Mouse (Mus musculus) T-helper 17 cell (primary cell): ENCODE results near the gene Gm9833.

Source experiments
- in situ Hi-C, 2 experiments: fragments of 300-600 bp; cut with MboI, MseI; formaldehyde crosslinking; loops; 1 replicate in 1 of 2; 2 replicates in 1 of 2; pipeline ENCODE4 v1.15.1; 2025; ENCODE audit warnings: high pct_unique_total_duplicates in 2 of 2

The Gm9833 gene

DNA sequence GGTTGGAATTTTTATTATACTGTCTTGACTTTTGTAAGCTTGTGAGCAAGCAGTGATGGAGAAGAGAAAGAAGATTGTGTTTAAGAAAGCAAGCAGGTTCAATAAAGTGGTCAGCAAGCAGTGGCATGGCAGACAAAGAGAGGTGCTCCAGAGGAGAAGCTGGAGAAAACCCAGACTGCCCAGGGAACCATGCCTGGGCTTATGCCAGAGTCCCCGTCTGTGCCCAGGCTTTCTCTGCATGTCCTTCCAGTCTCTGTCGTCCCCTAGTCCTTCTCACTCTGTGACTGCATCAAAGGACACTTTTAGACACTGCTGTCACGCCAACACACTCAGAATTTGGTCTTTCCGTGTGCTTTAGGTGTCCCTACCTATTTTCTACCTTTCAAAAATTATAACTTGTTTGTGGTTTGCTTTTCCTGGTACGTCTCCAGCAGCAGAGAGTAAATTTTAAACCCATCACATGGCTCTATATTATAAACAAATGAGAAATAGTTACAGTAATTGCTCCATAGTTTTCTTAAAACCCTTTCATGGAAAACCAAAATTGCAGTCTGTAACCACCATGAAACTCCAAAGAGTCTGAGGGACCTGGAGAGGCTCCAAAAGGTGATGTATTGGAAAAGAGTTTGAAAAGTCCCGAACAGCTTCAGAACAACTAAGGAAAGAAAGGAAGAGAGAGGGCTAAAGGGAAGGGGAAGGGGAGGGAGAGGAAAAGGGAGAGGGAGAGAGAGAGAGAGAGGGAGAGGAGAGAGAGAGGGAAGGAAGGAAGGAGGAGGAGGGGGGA, 34.2 kb downstream of the Gm9833 start:
- in situ Hi-C loops = no loop called here

DNA sequence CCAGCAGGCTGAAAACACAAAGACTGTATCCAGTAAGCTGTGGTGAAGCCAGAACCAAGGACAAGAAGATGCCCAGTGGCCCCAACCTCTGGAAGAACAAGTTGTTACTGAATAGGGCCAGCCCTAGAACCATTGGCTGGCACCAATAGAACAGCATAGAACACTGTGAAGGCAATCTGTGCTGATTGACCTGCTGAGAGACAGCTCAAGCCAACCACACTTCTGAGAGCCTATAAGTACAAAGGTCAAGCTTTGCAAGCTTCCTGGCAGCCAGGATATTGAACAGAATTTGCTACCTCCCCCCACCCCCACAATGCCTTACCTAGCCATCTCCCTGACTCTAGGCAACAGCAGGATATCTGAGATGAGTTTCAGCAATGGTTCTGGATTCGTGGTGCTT, 35.7 kb downstream of the Gm9833 start:
- in situ Hi-C loops = no loop called here

DNA sequence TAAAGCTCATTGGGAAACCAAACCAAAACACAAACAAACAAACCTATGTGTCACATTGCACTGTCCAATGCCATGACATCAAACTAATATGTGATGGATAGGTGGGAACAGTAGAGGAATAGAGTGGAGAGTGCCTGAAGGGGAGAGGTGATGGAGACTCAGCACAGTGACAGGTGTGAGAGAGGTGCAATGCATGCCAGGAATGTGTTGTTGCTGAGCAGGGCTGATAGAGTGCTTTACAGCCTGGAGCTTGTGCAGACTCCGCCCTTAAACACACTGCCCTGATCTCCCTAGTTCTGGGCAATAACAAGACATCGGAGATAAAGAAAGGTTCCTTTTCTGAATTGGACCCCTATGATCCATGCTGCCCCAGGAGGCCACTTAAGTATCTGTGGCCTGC, 36.2 kb downstream of the Gm9833 start:
- in situ Hi-C loops = no loop called here

DNA sequence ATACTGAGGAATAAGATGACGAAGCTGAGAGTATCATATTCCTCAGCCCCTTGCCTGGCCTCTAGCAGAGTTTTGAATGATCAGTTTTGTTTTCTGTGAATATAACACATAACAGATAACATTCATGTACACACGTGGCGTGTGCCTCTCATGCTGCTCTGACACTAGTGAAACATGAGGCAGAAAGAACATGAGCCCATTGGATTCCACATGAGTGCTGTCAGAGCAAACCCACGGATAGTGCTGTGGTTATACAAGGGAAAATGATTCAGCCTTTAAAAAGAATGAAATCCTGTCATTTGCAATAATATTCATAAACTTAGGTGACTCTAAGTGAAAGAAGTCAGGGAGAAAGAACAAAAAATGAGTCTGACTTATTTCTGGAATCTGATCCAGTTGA, 37.4 kb downstream of the Gm9833 start:
- in situ Hi-C loops = no loop called here

DNA sequence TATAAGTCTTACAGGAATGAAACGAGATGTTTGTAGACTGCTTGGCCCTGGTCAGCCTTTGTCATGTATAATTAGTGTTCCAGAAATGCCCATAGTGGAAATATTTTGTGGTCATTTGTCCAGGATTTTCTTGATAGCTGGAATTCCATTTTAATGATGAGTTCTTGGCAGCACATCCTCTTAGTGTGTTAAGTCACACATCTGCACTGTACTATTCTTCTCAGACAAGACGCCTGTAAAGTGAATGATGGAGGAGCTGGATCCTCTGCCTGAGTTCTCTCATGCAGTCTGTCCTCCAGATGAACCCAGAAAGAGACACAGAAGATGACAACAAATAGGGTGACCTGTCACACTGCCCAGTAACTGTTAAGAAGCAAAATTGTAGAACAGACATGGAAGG, 38.1 kb downstream of the Gm9833 start:
- in situ Hi-C loops = no loop called here

DNA sequence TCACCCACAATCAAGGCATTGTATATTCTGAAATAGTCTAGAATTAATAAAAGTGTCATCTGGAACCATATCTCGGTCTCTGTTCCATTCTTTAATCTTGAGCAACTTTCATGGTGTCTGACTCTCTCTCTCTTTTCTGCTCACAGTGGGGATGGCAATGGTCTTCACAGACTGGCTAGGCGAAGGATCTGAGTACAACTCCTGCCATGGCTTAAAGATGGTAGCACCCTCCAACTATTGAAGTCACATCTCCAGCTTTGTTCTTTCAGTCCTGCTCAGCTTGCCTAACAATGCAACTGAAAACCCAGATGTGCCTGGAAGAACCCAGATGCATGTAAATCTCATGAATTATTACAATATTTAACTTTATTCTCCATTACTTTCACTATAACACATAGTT, 38.6 kb downstream of the Gm9833 start:
- in situ Hi-C loops = no loop called here

DNA sequence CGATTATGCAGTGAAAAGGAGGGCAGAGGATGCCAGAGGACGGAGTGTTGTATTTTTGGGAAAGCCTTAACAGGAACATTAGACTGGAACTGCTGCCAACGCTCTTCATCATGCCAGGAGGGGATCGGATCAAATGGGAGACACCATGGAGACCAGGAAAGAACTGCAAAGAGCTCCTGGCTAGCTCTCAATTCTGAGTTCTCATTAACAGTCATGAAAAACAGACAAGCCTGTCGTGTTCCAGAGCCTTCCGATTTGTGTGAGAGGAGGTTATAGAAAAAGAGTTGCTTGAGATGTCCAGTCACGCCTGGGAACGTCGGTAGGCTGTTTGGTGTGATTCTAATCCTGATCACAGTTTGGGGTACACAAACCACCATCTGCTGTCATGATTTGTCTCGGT, 39.0 kb downstream of the Gm9833 start:
- in situ Hi-C loops = no loop called here

DNA sequence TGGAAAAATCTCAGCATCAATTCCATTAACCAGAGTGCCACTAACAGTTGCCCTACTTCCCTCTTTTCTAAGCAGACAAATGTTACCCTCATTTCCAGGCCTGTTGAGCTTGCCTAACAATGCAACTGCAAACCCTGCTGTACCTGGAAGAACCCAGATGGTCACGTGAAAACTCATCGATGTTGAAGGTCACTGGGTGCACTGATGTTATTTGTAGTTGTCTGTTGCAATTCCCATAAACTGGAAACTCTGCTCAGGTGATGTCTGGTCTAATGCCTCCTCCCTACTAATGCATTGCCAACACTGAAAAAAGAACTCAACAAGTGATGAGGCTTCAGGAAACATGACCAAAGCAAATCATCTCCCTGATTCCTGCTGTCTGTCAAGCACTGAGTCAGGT, 39.6 kb downstream of the Gm9833 start:
- in situ Hi-C loops = no loop called here
